Comparison of ENCODE assay signal across 26 mouse cellular contexts in the genomic region with DNA sequence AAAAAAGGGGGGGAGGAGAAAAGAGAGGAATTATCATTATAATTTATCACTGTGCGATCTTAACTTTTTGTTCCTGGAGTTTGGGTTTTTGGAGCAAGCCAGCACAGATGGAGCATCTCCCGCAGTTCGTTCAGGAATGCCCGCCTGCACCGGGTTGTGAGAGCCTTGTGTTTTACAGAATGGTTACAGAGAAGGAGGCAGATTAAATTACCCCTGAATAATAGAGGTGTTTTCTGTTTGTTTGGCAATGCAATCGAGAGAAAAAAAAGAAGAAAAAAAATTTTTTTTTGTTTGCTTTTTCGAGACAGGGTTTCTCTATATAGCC.
A peak's percentile ranks its signal among the peaks of the same experiment; 100 is the strongest.
DNase-seq lines count a peak whose midpoint lies in the region; ATAC-seq lines count a peak whose summit lies in the region.
"Had no signal": no experiment of that assay in that cellular context is flagged by ENCODE, and none has a peak within 500 bp of the region (broad histone marks: within the 10 kb centered on the region; RNA-seq: fewer than 3 reads in every experiment).

No protein-coding gene starts in this region.

- 0 out of 2 replicates have a peak, but pooled peaks cover 4% of the 10 kb centered on the region for H3K9me3 ChIP-seq in intestine, embryonic 14.5 days (ENCODE audit: control insufficient read depth, low read length)
- H3K9me3 ChIP-seq in intestine, embryonic 15.5 days = no peaks in the 10 kb centered on the region
- H3K9me3 ChIP-seq: embryonic facial prominence, embryonic 12.5 days; embryonic facial prominence, embryonic 15.5 days had no signal

- peak; percentile 29 for DNase-seq in adrenal gland, postnatal 14 days
- DNase-seq in adrenal gland, postnatal 10 days = no peak
- no peak for DNase-seq in intestine, embryonic 14.5 days (ENCODE audit: low spot score)
- peak; percentile 28 for DNase-seq in kidney, postnatal 14 days
- no peak for DNase-seq in kidney, adult 18-20 months
- peak; percentile 24 for DNase-seq in urinary bladder, postnatal 14 days (ENCODE audit: low spot score)
- no peak for DNase-seq in urinary bladder, postnatal 4 days (ENCODE audit: low spot score in 2 of 2)
- DNase-seq: adrenal gland, adult 8-10 months; cerebellum, adult 11 months; cerebellum, adult 2 months; cerebellum, adult 9-11 months; cerebellum, postnatal 25 days; forebrain, postnatal 0 days; gastrocnemius, adult 2 months; gastrocnemius, postnatal 14 days; heart, adult 11 months; heart, postnatal 36 days had no signal

- H3K27ac ChIP-seq in intestine, embryonic 14.5 days (ENCODE audit: low read depth) = peak overlapping the region; percentile 38; the same call in 1 of the 2 replicates
- H3K27ac ChIP-seq in intestine, embryonic 15.5 days = no peak overlapping the region
- H3K27ac ChIP-seq: embryonic facial prominence, embryonic 15.5 days had no signal

- no peaks in the 10 kb centered on the region for H3K27me3 ChIP-seq in intestine, embryonic 14.5 days (replicated peaks; ENCODE audit: control insufficient read depth, insufficient read depth, low read length)
- no peaks in the 10 kb centered on the region for H3K27me3 ChIP-seq in intestine, embryonic 15.5 days (replicated peaks)
- H3K27me3 ChIP-seq: heart, embryonic 13.5 days had no signal

- 46% methylated on average over 7 of the region's 7 CpGs for WGBS in intestine, embryonic 14.5 days
- WGBS in intestine, embryonic 15.5 days = 45% methylated on average over 7 of the region's 7 CpGs

- no peak overlapping the region for H3K4me3 ChIP-seq in intestine, embryonic 14.5 days (ENCODE audit: low read depth, low read length)
- no peak overlapping the region for H3K4me3 ChIP-seq in intestine, embryonic 15.5 days (replicated peaks)
- H3K4me3 ChIP-seq: embryonic facial prominence, embryonic 12.5 days; embryonic facial prominence, embryonic 15.5 days; gastrocnemius, adult 2 months; heart, embryonic 13.5 days; hindbrain, embryonic 13.5 days had no signal

- no peak overlapping the region for H3K4me2 ChIP-seq in intestine, embryonic 14.5 days (ENCODE audit: low read length)
- no peak overlapping the region for H3K4me2 ChIP-seq in intestine, embryonic 15.5 days (replicated peaks)
- H3K4me2 ChIP-seq: embryonic facial prominence, embryonic 15.5 days; hindbrain, embryonic 13.5 days had no signal

- no peak overlapping the region for H3K9ac ChIP-seq in intestine, embryonic 14.5 days (ENCODE audit: low read length)
- H3K9ac ChIP-seq in intestine, embryonic 15.5 days = no peak overlapping the region
- H3K9ac ChIP-seq: embryonic facial prominence, embryonic 12.5 days; embryonic facial prominence, embryonic 15.5 days; forebrain, postnatal 0 days; hindbrain, embryonic 13.5 days had no signal

- no peaks in the 10 kb centered on the region for H3K36me3 ChIP-seq in intestine, embryonic 14.5 days (ENCODE audit: control insufficient read depth, insufficient read depth, low read length)
- H3K36me3 ChIP-seq in intestine, embryonic 15.5 days = no peaks in the 10 kb centered on the region
- H3K36me3 ChIP-seq: embryonic facial prominence, embryonic 12.5 days; embryonic facial prominence, embryonic 15.5 days; heart, embryonic 13.5 days; hindbrain, embryonic 10.5 days; hindbrain, embryonic 13.5 days had no signal

- peaks cover 36% of the 10 kb centered on the region for H3K4me1 ChIP-seq in intestine, embryonic 14.5 days (replicated peaks; ENCODE audit: control insufficient read depth, insufficient read depth, low read length)
- H3K4me1 ChIP-seq in intestine, embryonic 15.5 days (replicated peaks) = peaks cover 30% of the 10 kb centered on the region

- ATAC-seq in intestine, embryonic 14.5 days (replicated peaks; ENCODE audit: low FRiP score, low TSS enrichment, low read depth) = 0 out of 2 replicates have a peak, but pooled peaks have one; percentile 33
- ATAC-seq in intestine, embryonic 15.5 days = no peak
- ATAC-seq: activated CD4-positive, CD25-positive, alpha-beta regulatory T cell, adult 4 months; forebrain, embryonic 14.5 days; forebrain, postnatal 0 days; hindbrain, embryonic 16.5 days had no signal

Comparison
In these comparisons a context has a peak if more than half of its experiments do, and no peak if none do; other contexts are left out.
1. DNase-seq: peak in adrenal gland, postnatal 14 days (single experiment), kidney, postnatal 14 days (single experiment) and urinary bladder, postnatal 14 days (single experiment); none in adrenal gland, postnatal 10 days (single experiment), intestine, embryonic 14.5 days (single experiment), kidney, adult 18-20 months (single experiment) and urinary bladder, postnatal 4 days (0 of 2).